Mouse (Mus musculus): Measurements from ENCODE around the gene Sirt5. TPM values are rescaled to one million over a fixed set of nuclear protein-coding genes. Genes with fewer than 3 reads are reported as not detected.

Gene Sirt5
- polyA plus RNA-seq (2012; ENCODE audit: insufficient read depth, insufficient read length, missing spikeins): 6.7 and 8.3 TPM in 2 replicates

DNA sequence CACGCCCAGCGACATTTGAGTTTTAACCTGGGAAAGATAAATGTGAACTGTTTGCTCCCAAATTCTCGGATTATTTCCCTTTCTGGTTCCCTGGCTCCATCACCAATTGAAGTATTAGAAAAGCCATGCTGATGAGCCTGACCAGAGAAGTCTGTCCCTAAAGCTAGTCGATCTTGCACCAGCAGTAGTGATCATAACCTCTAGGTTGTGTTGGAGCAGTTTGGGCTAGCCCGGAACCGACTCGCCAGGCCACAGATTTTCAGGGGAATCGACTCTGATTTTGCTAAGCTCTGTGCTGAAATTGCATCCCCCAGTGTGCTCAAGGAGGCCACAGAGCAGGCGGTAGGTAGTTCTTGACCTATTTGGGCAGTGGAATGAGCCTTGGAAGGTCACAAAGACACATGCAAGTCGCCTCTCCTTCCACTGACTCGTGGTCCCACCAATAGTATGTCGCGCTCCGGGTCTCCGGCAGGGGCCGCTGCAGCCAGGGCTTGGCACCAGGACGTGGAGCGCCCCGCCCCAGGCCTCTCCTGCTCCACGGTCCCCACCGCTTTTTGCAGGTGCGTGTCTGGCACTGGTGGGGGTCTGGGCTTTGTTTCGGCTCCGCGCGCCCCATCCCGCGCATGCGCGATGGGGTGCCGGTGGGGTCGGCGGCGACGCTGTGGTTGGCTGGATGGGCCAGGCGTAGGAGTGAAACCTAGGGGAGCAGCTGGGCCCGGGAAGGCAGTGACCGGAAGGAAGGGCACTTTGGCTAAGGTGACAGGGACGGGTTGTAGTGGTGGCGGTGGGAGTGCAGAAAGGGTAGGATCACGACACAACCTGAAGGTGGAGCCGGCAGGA, at the start of gene Sirt5:
Gene Sirt5, plus strand, starts transcription at position 512 of the 840 bp plus-strand sequence.
- H3K27ac ChIP-seq (ENCODE audit: insufficient read depth, low read depth, low read length): no peak within 1 kb of the TSS
- H3K4me1 ChIP-seq (ENCODE audit: control insufficient read depth, insufficient read depth, low read length): 0 out of 2 replicates have a peak, but pooled peaks cover 3% of the 10 kb centered on the region
- TF ChIP-seq POLR2A (IDR thresholded peaks at IDR 0.05; ENCODE audit: borderline replicate concordance, low read depth, low read length) (no peak), CTCF (IDR thresholded peaks at IDR 0.05; ENCODE audit: low read depth, low read length) (no peak)
- H3K4me3 ChIP-seq (ENCODE audit: insufficient read depth, low read length): peak within 1 kb of the TSS; percentile 80

DNA sequence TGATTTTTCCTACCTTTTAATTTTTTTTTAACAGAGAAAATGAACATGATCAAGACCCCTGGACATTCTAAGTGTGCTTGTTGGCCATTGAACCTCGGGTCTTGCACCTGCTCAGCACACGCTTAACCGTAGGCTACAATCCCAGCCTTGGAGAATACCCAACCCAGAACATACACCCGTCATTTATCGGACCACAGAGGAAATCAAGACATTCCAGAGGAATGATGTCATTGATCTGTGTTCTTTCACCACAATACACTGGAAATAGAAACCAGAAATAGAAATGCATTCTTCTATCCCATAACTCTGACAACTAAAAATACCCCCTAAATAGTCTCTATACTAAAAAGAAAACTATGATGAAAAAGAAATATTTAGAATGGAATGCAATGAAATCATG, 47.9 kb upstream of the Sirt5 start:
- H3K4me1 ChIP-seq (ENCODE audit: control insufficient read depth, insufficient read depth, low read length): 0 out of 2 replicates have a peak, but pooled peaks cover 2% of the 10 kb centered on the region
- H3K4me3 ChIP-seq (ENCODE audit: insufficient read depth, low read length): no peak overlapping the region
- TF ChIP-seq POLR2A (IDR thresholded peaks at IDR 0.05; ENCODE audit: borderline replicate concordance, low read depth, low read length): no peak
- TF ChIP-seq CTCF (IDR thresholded peaks at IDR 0.05; ENCODE audit: low read depth, low read length): no peak
- H3K27ac ChIP-seq (ENCODE audit: insufficient read depth, low read depth, low read length): no peak overlapping the region

DNA sequence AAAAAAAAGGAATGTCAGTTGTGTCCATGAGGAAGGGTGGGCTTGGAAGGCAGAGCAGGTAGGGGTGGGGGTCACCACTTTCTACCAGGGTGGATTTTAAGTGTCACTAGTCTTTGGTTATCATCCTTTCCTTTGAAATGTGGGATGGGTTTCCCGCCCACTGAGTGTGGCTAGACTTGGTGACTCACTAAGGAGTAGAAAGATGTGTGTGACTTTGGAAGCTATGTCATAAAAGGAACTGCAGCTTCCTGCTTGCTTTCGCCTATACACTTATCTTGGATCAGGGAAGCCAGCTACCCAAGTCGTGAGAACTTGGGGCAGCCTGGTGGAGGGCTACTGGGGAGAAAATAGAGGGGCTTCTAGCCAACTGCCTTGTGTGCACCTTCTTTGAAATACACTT, 45.9 kb upstream of the Sirt5 start:
- TF ChIP-seq POLR2A (IDR thresholded peaks at IDR 0.05; ENCODE audit: borderline replicate concordance, low read depth, low read length) (no peak), CTCF (IDR thresholded peaks at IDR 0.05; ENCODE audit: low read depth, low read length) (no peak)
- Histone ChIP-seq H3K27ac (ENCODE audit: insufficient read depth, low read depth, low read length) (no peak overlapping the region), H3K4me1 (ENCODE audit: control insufficient read depth, insufficient read depth, low read length) (0 out of 2 replicates have a peak, but pooled peaks cover 2% of the 10 kb centered on the region), H3K4me3 (ENCODE audit: insufficient read depth, low read length) (no peak overlapping the region)

DNA sequence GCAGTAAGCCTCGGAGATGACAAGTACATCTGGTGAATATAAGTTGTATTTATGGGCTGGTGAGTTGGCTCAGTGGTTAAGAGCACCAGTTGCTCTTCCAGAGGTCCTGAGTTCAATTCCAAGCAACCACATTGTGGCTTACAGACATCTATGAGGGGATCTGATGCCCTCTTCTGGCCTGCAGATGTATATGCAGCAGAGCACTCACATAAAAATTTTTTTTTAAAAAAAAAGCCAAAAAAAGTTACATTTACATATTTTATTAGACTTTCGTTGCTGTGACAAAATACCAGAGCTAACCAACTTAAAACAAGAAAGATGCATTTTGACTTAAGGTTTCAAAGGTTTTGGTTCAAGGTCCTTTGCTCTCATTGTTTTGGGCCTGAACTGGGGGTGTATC, 43.8 kb upstream of the Sirt5 start:
- Histone ChIP-seq H3K27ac (ENCODE audit: insufficient read depth, low read depth, low read length) (no peak overlapping the region), H3K4me3 (ENCODE audit: insufficient read depth, low read length) (no peak overlapping the region), H3K4me1 (ENCODE audit: control insufficient read depth, insufficient read depth, low read length) (0 out of 2 replicates have a peak, but pooled peaks cover 2% of the 10 kb centered on the region)
- no peak for TF ChIP-seq POLR2A (IDR thresholded peaks at IDR 0.05; ENCODE audit: borderline replicate concordance, low read depth, low read length)
- TF ChIP-seq CTCF (IDR thresholded peaks at IDR 0.05; ENCODE audit: low read depth, low read length): no peak

DNA sequence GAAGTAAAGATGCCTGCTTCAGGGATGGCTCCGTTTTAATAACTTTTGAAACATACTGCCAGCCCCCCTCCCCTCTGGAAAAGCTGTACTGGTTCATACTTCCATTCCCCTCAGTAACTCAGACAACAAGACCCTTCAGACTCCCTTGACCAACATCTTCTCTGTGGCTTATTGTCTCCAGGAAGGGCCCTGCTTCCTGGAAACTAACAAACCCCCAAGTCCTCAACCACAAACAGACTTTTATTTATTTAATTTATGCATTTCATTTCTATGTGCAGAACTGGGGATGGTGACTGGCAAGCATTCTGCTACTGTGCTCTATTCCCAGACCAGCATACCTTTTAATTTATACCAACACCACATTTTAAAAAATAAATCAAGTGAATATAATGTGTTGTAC, 39.9 kb upstream of the Sirt5 start:
- no peak overlapping the region for H3K4me3 ChIP-seq (ENCODE audit: insufficient read depth, low read length)
- H3K4me1 ChIP-seq (ENCODE audit: control insufficient read depth, insufficient read depth, low read length): no peaks in the 10 kb centered on the region
- no peak overlapping the region for H3K27ac ChIP-seq (ENCODE audit: insufficient read depth, low read depth, low read length)
- no peak for TF ChIP-seq CTCF (IDR thresholded peaks at IDR 0.05; ENCODE audit: low read depth, low read length)
- TF ChIP-seq POLR2A (IDR thresholded peaks at IDR 0.05; ENCODE audit: borderline replicate concordance, low read depth, low read length): no peak

DNA sequence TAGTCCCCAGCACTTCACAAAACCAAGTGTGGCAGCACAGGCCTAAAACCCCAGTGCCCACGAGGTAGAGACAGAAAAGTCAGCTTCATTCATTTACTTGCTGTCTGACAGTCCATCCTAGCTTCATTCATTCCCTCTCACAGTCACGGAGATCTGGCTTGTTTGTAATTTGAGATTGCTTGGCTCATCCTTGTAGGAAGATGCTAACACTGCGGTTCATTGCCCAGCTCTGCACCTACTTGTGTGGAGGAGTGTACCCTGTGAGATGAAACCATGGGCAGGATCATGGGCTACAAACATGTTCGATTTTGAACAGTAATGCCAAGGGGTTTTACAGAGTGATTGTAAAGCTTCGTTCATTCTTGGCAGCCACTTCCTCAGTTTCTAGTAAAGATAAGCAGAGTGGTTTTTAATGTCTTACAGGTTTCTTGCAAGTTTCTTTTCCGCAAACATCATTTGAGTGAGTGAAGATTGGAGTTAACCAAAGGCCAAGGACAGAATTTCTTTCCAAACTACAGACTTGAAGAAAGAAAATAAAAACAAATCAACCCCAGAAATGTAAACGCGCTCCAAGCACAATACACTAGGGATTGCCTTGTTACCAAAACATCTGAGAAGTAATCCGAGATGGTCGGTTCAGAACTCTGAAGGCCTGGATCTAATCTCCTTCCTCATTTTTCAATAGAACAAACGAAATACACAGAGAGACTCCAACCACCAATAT, 33.4 kb upstream of the Sirt5 start:
- Histone ChIP-seq H3K4me1 (ENCODE audit: control insufficient read depth, insufficient read depth, low read length) (no peaks in the 10 kb centered on the region), H3K4me3 (ENCODE audit: insufficient read depth, low read length) (no peak overlapping the region), H3K27ac (ENCODE audit: insufficient read depth, low read depth, low read length) (no peak overlapping the region)
- TF ChIP-seq CTCF (IDR thresholded peaks at IDR 0.05; ENCODE audit: low read depth, low read length) (no peak), POLR2A (IDR thresholded peaks at IDR 0.05; ENCODE audit: borderline replicate concordance, low read depth, low read length) (no peak)

DNA sequence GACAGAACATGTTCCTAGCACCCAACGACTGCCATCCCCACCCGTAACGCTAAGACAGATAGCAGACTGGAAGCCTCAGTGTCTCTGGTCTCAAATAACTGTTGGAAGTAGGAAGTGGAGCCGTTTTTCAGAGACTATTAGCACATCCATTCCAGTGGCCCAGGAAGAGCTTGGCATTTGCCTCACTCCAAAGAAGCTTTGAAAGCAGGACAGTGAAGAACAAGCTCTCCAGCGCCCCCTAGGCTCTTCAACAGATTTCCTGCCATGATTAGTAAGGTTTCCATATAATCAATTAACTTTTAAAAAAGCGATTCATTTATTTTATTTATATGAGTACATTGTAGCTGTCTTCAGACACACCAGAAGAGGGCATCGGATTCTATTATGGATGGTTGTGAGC, 32.7 kb upstream of the Sirt5 start:
- H3K27ac ChIP-seq (ENCODE audit: insufficient read depth, low read depth, low read length): no peak overlapping the region
- TF ChIP-seq CTCF (IDR thresholded peaks at IDR 0.05; ENCODE audit: low read depth, low read length) (no peak), POLR2A (IDR thresholded peaks at IDR 0.05; ENCODE audit: borderline replicate concordance, low read depth, low read length) (no peak)
- no peaks in the 10 kb centered on the region for H3K4me1 ChIP-seq (ENCODE audit: control insufficient read depth, insufficient read depth, low read length)
- H3K4me3 ChIP-seq (ENCODE audit: insufficient read depth, low read length): no peak overlapping the region

DNA sequence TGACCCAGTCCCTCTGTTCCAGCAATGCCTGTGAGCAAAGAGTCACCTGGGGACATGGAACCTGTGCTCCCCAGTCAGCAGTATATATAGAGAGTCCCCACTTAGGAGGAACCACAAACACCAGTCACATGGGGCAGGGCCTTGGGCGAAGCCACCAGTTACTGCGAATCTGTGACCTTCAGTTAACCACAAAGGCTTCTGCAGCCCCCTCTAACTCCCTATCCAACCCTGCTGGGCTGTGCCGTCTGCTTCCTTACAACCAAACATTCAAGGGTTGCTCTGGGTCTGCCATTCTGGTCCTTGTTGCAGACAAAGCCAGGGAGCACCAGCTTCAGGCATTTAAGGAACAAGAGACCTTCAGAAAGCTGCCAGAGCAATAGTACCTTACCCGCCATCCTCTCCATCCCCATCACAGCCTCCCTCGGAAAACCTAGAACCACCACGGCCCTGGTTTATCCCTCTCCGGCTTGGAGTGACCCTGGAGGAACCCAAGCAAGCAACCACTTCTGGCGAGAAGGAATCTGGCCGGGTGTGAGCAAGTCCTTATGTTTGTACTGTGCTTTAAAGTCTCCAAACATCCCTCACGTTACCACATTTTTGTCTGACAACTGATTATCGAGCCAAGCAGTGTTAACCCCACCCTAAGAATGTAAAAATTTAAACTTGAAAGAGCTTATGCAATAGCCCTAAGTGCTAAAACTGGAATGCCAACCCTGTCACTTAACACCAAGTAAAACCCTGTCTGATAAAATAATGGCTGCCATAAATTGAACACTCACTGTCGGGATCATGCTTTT, 28.7 kb upstream of the Sirt5 start:
- TF ChIP-seq POLR2A (IDR thresholded peaks at IDR 0.05; ENCODE audit: borderline replicate concordance, low read depth, low read length): no peak
- TF ChIP-seq CTCF (IDR thresholded peaks at IDR 0.05; ENCODE audit: low read depth, low read length): no peak
- Histone ChIP-seq H3K27ac (ENCODE audit: insufficient read depth, low read depth, low read length) (no peak overlapping the region), H3K4me1 (ENCODE audit: control insufficient read depth, insufficient read depth, low read length) (no peaks in the 10 kb centered on the region), H3K4me3 (ENCODE audit: insufficient read depth, low read length) (no peak overlapping the region)

DNA sequence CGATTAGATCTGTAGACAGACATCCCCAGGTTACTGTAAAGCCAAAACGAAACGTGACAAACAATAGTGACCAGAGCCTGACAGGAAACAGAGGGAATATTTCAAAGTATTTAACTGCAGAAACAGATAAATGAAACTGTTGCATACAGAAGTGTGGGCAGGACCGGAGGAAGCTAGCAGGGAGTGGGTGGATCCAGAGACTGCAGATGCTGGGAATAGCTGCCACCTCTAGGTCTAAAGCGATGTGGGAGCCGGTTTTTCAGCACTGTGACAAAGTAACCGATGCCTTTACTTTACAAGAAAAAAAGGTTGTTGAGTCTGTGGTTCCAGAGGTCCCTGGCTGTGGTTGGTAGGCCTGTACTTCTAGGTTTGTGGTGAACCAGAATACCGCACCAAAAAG, 27.3 kb upstream of the Sirt5 start:
- no peaks in the 10 kb centered on the region for H3K4me1 ChIP-seq (ENCODE audit: control insufficient read depth, insufficient read depth, low read length)
- no peak overlapping the region for H3K4me3 ChIP-seq (ENCODE audit: insufficient read depth, low read length)
- H3K27ac ChIP-seq (ENCODE audit: insufficient read depth, low read depth, low read length): no peak overlapping the region
- no peak for TF ChIP-seq POLR2A (IDR thresholded peaks at IDR 0.05; ENCODE audit: borderline replicate concordance, low read depth, low read length)
- TF ChIP-seq CTCF (IDR thresholded peaks at IDR 0.05; ENCODE audit: low read depth, low read length): no peak

Measured in bone marrow macrophage, adult 2 months (primary cell).